Mouse (Mus musculus): ENCODE measurements around the gene Zbtb38. TPM values are rescaled to one million over a fixed set of nuclear protein-coding genes. Genes with fewer than 3 reads are reported as not detected.
A peak's percentile ranks its signal among the peaks of the same experiment; 100 is the strongest.

Zbtb38 gene
- polyA plus RNA-seq, 1 experiment = 16.1 TPM

DNA sequence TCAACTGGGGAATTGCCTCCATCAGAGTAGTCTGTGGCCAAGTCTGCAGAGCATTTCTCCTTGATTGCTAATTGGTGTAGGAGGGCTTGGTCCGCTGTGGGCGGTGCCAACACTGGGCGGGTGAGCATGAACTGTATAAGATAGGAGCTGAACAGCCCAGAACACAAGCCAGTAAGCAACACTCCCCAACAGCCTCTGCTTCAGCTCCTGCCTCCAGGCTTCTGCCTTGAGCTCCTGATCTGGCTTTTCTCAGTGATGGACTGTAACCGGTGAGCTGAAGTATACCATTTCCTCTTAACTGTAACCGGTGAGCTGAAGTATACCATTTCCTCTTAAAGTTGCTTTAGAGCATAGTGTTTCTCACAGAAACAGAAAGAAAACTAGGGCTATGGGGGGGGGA is 12.8 kb upstream of the Zbtb38 start:
- no peak for DNase-seq
- WGBS = 54% methylated on average over 5 of the region's 5 CpGs
- Histone ChIP-seq H3K4me3 (replicated peaks; ENCODE audit: extremely low read depth, low read depth, low read length) (no peak overlapping the region), H3K4me1 (ENCODE audit: control insufficient read depth, insufficient read depth, low read length) (no peaks in the 10 kb centered on the region)
- TF ChIP-seq CTCF (IDR thresholded peaks at IDR 0.05; ENCODE audit: insufficient read depth, low read length) (no peak), POLR2A (IDR thresholded peaks at IDR 0.05; ENCODE audit: borderline replicate concordance, extremely low read depth, low read depth, low read length) (no peak)

DNA sequence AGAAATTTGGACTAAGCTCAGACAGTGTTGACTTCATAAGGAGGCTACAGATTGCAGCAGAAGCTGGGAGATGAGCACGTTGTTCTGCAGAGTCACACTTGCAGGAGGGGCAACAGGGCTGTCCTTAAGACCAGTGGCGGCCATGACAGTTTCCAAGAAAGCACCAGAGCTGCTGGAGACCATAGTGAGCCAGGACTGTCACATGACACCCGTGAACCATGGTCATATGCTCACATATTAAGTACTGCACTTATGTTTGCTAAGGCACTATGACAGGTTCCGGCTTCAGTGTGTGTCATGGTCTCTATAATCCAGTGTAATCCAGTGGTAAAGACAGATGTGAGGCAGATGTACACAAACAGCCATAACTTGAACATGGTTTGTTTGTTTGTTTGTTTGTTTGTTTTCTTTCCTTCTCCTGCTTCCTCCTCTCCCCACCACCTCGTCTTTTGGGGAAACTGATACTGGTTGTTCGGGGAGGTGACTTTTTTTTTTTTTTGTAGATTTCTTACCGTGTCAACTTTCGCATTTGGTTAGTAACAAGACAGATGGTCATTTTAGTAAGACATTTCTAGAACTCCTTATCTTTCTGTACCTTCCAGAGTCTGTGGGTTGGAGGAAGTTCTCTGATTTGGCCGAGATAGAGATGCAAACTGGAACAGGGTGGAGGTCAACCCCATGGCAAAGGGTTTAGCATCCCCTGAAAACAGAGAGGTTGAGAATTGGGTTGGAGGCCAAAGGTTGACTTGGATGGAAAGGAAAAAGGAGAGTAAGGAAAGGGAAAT is 11.4 kb upstream of the Zbtb38 start:
- TF ChIP-seq CTCF (IDR thresholded peaks at IDR 0.05; ENCODE audit: insufficient read depth, low read length) (no peak), POLR2A (IDR thresholded peaks at IDR 0.05; ENCODE audit: borderline replicate concordance, extremely low read depth, low read depth, low read length) (no peak)
- 78% methylated on average over 9 of the region's 9 CpGs for WGBS
- no peak overlapping the region for H3K4me3 ChIP-seq (replicated peaks; ENCODE audit: extremely low read depth, low read depth, low read length)
- no peak for DNase-seq
- H3K4me1 ChIP-seq (ENCODE audit: control insufficient read depth, insufficient read depth, low read length) = no peaks in the 10 kb centered on the region

DNA sequence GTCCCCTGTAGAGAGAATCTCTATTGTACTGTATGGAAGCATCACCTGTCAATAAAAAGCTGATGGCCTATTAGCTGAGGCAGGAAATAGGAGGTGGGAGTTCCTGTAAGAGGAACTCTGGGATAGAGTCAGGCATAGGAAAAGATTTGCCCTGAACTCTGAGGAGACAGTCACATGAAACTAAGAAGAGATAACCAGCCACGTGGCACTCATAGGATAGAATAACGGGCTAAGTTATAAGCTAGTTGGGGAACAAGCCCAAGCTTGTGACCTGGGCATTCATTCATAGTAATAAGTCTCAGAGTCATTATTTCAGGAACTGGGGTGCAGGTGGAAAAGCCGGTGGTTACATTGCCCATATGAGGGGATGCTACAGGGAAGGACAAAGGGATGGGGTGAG is 10.4 kb upstream of the Zbtb38 start:
- TF ChIP-seq CTCF (IDR thresholded peaks at IDR 0.05; ENCODE audit: insufficient read depth, low read length) = no peak
- no peak for TF ChIP-seq POLR2A (IDR thresholded peaks at IDR 0.05; ENCODE audit: borderline replicate concordance, extremely low read depth, low read depth, low read length)
- H3K4me3 ChIP-seq (replicated peaks; ENCODE audit: extremely low read depth, low read depth, low read length) = no peak overlapping the region
- H3K4me1 ChIP-seq (ENCODE audit: control insufficient read depth, insufficient read depth, low read length) = no peaks in the 10 kb centered on the region
- 94% methylated on average over 3 of the region's 3 CpGs for WGBS
- no peak for DNase-seq

DNA sequence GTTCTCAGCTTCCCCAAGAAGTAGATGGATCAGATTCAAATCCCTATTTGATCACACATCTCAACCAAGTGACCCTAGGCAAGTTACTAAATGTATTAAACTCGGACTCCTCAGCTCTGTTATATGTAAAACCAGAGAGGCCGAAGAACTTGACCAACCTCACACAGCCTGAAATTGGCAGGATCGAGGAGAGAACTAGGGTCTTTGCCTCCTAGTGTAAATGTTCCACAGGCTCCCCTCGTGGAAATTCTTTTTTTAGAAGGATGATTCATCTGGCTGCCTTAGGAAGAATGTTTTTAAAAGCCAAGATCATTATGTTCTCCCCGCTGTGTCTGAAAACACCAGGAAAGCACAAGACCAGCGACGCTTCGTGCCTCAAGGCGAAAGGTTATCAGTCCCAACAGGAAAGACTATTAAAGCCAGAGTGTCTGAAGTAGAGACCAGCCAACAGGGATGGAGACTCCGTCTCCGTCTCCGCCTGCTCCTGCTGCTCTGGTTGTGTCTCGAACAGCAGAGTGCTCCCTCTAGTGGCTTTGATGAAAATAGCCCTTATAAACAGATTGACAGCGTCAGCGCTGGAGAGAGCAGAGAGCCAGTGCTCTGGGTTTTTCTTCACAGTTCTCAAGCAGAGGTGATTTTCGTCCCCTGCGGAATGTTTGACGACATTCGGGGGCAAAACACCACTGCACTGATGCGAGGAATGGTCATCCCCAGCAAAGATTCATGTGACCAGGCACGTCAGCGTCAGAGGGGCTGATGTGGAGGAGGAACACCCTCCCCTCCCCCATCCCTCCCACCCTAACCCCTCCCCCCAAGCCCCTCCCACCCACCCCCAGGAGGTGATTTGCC is 6.3 kb upstream of the Zbtb38 start:
- H3K4me1 ChIP-seq (ENCODE audit: control insufficient read depth, insufficient read depth, low read length) = no peaks in the 10 kb centered on the region
- peak overlapping the region; percentile 38 for H3K4me3 ChIP-seq (replicated peaks; ENCODE audit: extremely low read depth, low read depth, low read length)
- DNase-seq = peak; percentile 52
- TF ChIP-seq POLR2A (IDR thresholded peaks at IDR 0.05; ENCODE audit: borderline replicate concordance, extremely low read depth, low read depth, low read length) = 0 out of 2 replicates have a peak, but pooled peaks have one; percentile 24
- TF ChIP-seq CTCF (IDR thresholded peaks at IDR 0.05; ENCODE audit: insufficient read depth, low read length) = peak; percentile 89
- WGBS = 7% methylated on average over 22 of the region's 22 CpGs

GRCm38 (mm10) chr9:96756638-96757435 is 4.2 kb upstream of the Zbtb38 start:
- WGBS = 86% methylated on average over 9 of the region's 9 CpGs
- TF ChIP-seq CTCF (IDR thresholded peaks at IDR 0.05; ENCODE audit: insufficient read depth, low read length) (no peak), POLR2A (IDR thresholded peaks at IDR 0.05; ENCODE audit: borderline replicate concordance, extremely low read depth, low read depth, low read length) (no peak)
- Histone ChIP-seq H3K4me3 (replicated peaks; ENCODE audit: extremely low read depth, low read depth, low read length) (no peak overlapping the region), H3K4me1 (ENCODE audit: control insufficient read depth, insufficient read depth, low read length) (peaks cover 4% of the 10 kb centered on the region)
- no peak for DNase-seq

DNA sequence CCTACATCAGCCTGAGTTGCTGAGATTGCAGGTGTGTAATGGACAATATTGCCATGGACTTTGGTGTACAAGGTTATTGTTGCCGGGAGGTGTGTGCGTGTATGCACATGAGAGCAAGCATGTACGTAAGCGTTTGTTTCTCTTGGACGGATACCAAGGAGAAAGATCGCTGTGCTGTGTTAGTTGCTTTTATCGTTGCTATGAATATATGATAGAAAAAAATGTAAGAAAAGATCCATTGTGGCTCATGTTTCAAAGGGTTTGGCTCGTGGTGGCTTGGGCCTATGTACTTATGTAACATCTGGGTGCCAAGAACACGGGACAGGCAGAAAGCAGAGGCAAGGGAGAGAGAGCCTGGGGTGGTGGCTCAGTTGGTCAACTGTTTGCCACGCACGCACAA is 3.1 kb upstream of the Zbtb38 start:
- H3K4me1 ChIP-seq (ENCODE audit: control insufficient read depth, insufficient read depth, low read length) = peaks cover 5% of the 10 kb centered on the region
- no peak for DNase-seq
- TF ChIP-seq POLR2A (IDR thresholded peaks at IDR 0.05; ENCODE audit: borderline replicate concordance, extremely low read depth, low read depth, low read length) = no peak
- H3K4me3 ChIP-seq (replicated peaks; ENCODE audit: extremely low read depth, low read depth, low read length) = no peak overlapping the region
- 59% methylated on average over 11 of the region's 11 CpGs for WGBS

DNA sequence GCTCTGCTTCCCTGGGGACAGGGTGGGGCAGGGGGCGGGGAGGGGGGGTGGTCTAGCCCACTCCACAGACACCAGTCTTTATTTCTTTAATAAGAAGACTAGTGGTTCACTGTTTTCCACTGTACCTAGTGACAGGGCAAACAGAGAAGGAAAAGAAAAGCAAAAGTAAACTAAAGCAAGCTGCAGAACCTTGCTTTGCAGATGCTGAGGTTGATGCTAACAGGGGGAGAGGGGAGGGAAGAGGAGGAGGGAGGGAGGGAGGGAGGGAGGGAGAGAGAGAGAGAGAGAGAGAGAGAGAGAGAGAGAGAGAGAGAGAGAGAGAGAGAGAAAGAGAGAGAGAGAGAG is 2.0 kb upstream of the Zbtb38 start:
- Histone ChIP-seq H3K4me1 (ENCODE audit: control insufficient read depth, insufficient read depth, low read length) (peaks cover 5% of the 10 kb centered on the region), H3K4me3 (replicated peaks; ENCODE audit: extremely low read depth, low read depth, low read length) (no peak overlapping the region)
- TF ChIP-seq POLR2A (IDR thresholded peaks at IDR 0.05; ENCODE audit: borderline replicate concordance, extremely low read depth, low read depth, low read length) (no peak), CTCF (IDR thresholded peaks at IDR 0.05; ENCODE audit: insufficient read depth, low read length) (no peak)
- DNase-seq = no peak
- WGBS = 32% methylated on average over 1 of the region's 1 CpGs

DNA sequence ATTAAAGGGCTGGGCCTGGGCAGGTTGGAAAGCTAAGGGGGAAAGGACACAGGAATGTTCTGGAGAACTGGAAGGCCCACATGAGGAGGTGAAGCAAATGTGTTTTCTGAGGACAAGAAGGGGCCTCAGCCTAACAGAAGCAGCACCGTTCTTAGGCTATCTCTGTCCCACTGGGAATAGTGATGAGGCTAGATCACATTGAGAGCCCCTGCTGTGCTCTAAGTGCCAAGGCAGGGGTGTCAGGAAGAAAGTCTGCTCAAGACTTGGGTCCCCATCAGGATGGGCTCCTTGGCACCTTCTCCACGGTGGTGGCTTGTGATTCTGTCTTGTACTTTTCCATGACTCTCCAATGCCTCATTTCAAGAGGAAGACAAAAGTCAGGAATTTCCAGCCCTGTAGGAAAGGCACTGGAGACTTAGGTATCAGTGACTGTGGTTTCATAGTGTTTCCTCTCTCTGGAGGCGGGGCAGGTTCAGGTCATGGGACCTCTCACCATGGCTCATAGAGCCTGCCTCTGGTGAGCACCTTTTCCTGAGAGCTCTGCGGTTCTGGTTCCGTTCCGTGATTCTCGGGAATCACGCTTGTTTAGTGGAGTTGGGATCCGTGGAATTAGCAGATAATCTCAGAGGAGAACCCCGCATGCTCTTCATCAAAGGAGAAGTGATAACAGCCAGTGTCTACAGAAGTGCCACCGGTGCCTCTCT is 1.4 kb upstream of the Zbtb38 start:
- H3K4me1 ChIP-seq (ENCODE audit: control insufficient read depth, insufficient read depth, low read length) = peaks cover 5% of the 10 kb centered on the region
- WGBS = 60% methylated on average over 11 of the region's 11 CpGs
- no peak overlapping the region for H3K4me3 ChIP-seq (replicated peaks; ENCODE audit: extremely low read depth, low read depth, low read length)
- DNase-seq = peak; percentile 37
- TF ChIP-seq CTCF (IDR thresholded peaks at IDR 0.05; ENCODE audit: insufficient read depth, low read length) (no peak), POLR2A (IDR thresholded peaks at IDR 0.05; ENCODE audit: borderline replicate concordance, extremely low read depth, low read depth, low read length) (no peak; the same call in 1 of the 2 replicates)

DNA sequence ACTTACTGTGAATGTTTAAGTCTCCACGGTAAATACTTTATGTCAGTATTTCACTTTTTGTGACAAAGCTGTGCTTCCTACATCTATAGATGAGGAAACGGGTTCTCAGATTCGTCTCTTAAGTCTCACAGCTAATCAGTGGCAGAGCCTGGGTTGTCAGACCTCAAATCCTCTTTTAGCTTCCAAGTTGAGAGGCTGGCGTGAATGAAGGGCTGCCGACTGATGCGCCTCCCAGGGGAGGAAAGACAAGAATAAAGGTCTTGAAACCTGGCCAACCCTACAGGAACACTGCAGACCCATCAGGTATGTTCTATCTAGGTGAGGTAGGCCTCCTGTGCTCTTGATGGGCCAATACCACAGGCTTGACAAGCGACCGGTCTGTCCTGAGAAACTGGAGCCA is 761 bp upstream of the Zbtb38 start:
- no peak overlapping the region for H3K4me3 ChIP-seq (replicated peaks; ENCODE audit: extremely low read depth, low read depth, low read length)
- TF ChIP-seq CTCF (IDR thresholded peaks at IDR 0.05; ENCODE audit: insufficient read depth, low read length) = no peak
- no peak for TF ChIP-seq POLR2A (IDR thresholded peaks at IDR 0.05; ENCODE audit: borderline replicate concordance, extremely low read depth, low read depth, low read length)
- no peak for DNase-seq
- peaks cover 5% of the 10 kb centered on the region for H3K4me1 ChIP-seq (ENCODE audit: control insufficient read depth, insufficient read depth, low read length)
- WGBS = 86% methylated on average over 8 of the region's 8 CpGs

Measured in lung, adult 2 months (tissue).